ENCODE assay signal across 27 mouse cellular contexts in genomic region chr3:5766256-5766655, GRCm38 (mm10). TPM values are rescaled to one million over a fixed set of nuclear protein-coding genes. Genes with fewer than 3 reads are reported as not detected.
DNase-seq lines count a peak whose midpoint lies in the region; ATAC-seq lines count a peak whose summit lies in the region.
"Had no signal": no experiment of that assay in that cellular context is flagged by ENCODE, and none has a peak within 500 bp of the region (broad histone marks: within the 10 kb centered on the region; RNA-seq: fewer than 3 reads in every experiment).

No protein-coding gene starts in this region.

- H3K27me3 ChIP-seq in forebrain, embryonic 13.5 days = no peaks in the 10 kb centered on the region
- H3K27me3 ChIP-seq in forebrain, embryonic 11.5 days (ENCODE audit: control insufficient read depth, insufficient read depth, low read length) = no peaks in the 10 kb centered on the region
- H3K27me3 ChIP-seq in neural tube, embryonic 14.5 days (ENCODE audit: control insufficient read depth, insufficient read depth, low read length) = no peaks in the 10 kb centered on the region
- no peaks in the 10 kb centered on the region for H3K27me3 ChIP-seq in neural tube, embryonic 15.5 days (replicated peaks)
- H3K27me3 ChIP-seq in midbrain, embryonic 16.5 days (ENCODE audit: control insufficient read depth, insufficient read depth, low read depth, low read length) = no peaks in the 10 kb centered on the region
- H3K27me3 ChIP-seq: heart, embryonic 13.5 days; hindbrain, embryonic 13.5 days; megakaryocyte, embryonic 14.5 days; neural tube, embryonic 12.5 days had no signal

- no peak overlapping the region for H3K4me2 ChIP-seq in forebrain, embryonic 13.5 days
- no peak overlapping the region for H3K4me2 ChIP-seq in forebrain, embryonic 11.5 days (ENCODE audit: low read depth, low read length, severe bottlenecking)
- H3K4me2 ChIP-seq in neural tube, embryonic 14.5 days (ENCODE audit: low read depth, low read length) = no peak overlapping the region
- H3K4me2 ChIP-seq in neural tube, embryonic 15.5 days = no peak overlapping the region
- H3K4me2 ChIP-seq in midbrain, embryonic 16.5 days (ENCODE audit: low read length) = no peak overlapping the region
- H3K4me2 ChIP-seq: heart, embryonic 13.5 days; hindbrain, embryonic 13.5 days; liver, embryonic 11.5 days; neural tube, embryonic 12.5 days had no signal

- H3K9me3 ChIP-seq in forebrain, embryonic 13.5 days (replicated peaks) = no peaks in the 10 kb centered on the region
- H3K9me3 ChIP-seq in forebrain, embryonic 11.5 days (ENCODE audit: control insufficient read depth, low read length) = no peaks in the 10 kb centered on the region
- no peaks in the 10 kb centered on the region for H3K9me3 ChIP-seq in neural tube, embryonic 14.5 days (ENCODE audit: control insufficient read depth, low read length)
- H3K9me3 ChIP-seq in neural tube, embryonic 15.5 days (replicated peaks) = no peaks in the 10 kb centered on the region
- H3K9me3 ChIP-seq in midbrain, embryonic 16.5 days (replicated peaks; ENCODE audit: control insufficient read depth, low read length, poor library complexity, severe bottlenecking) = no peaks in the 10 kb centered on the region
- H3K9me3 ChIP-seq: heart, embryonic 13.5 days; hindbrain, embryonic 13.5 days; megakaryocyte, embryonic 14.5 days; neural tube, embryonic 12.5 days had no signal

- no peak overlapping the region for H3K9ac ChIP-seq in forebrain, embryonic 13.5 days
- H3K9ac ChIP-seq in forebrain, embryonic 11.5 days (ENCODE audit: low read length) = no peak overlapping the region
- H3K9ac ChIP-seq in neural tube, embryonic 14.5 days (replicated peaks; ENCODE audit: low read depth, low read length) = no peak overlapping the region
- H3K9ac ChIP-seq in neural tube, embryonic 15.5 days (replicated peaks) = no peak overlapping the region
- no peak overlapping the region for H3K9ac ChIP-seq in midbrain, embryonic 16.5 days (ENCODE audit: low read depth, low read length)
- H3K9ac ChIP-seq: heart, embryonic 13.5 days; hindbrain, embryonic 13.5 days; liver, postnatal 0 days; neural tube, embryonic 12.5 days had no signal

- no peak overlapping the region for H3K4me3 ChIP-seq in forebrain, embryonic 13.5 days
- no peak overlapping the region for H3K4me3 ChIP-seq in forebrain, embryonic 11.5 days (ENCODE audit: low read depth, low read length)
- no peak overlapping the region for H3K4me3 ChIP-seq in neural tube, embryonic 14.5 days (ENCODE audit: low read depth, low read length)
- H3K4me3 ChIP-seq in neural tube, embryonic 15.5 days (replicated peaks) = no peak overlapping the region
- H3K4me3 ChIP-seq in midbrain, embryonic 16.5 days (ENCODE audit: low read depth, low read length) = no peak overlapping the region
- H3K4me3 ChIP-seq: heart, adult 2 months; heart, embryonic 13.5 days; hindbrain, embryonic 13.5 days; megakaryocyte, embryonic 14.5 days; neural tube, embryonic 12.5 days had no signal

- no peak overlapping the region for H3K27ac ChIP-seq in forebrain, embryonic 13.5 days
- H3K27ac ChIP-seq in forebrain, embryonic 11.5 days (ENCODE audit: low read depth, low read length) = no peak overlapping the region
- no peak overlapping the region for H3K27ac ChIP-seq in neural tube, embryonic 14.5 days (ENCODE audit: low read depth, low read length)
- no peak overlapping the region for H3K27ac ChIP-seq in neural tube, embryonic 15.5 days (replicated peaks)
- no peak overlapping the region for H3K27ac ChIP-seq in midbrain, embryonic 16.5 days (ENCODE audit: low read length)
- H3K27ac ChIP-seq: heart, adult 2 months; heart, embryonic 13.5 days; hindbrain, embryonic 13.5 days; kidney, postnatal 0 days; neural tube, embryonic 12.5 days; stomach, postnatal 0 days had no signal

- peak; percentile 57; the same call in 1 of the 2 replicates for ATAC-seq in forebrain, embryonic 13.5 days
- no peak for ATAC-seq in forebrain, embryonic 11.5 days (replicated peaks; ENCODE audit: low FRiP score)
- ATAC-seq in neural tube, embryonic 14.5 days (ENCODE audit: low read depth) = peak; percentile 46; the same call in 1 of the 2 replicates
- ATAC-seq in neural tube, embryonic 15.5 days (ENCODE audit: low FRiP score) = no peak
- ATAC-seq in midbrain, embryonic 16.5 days = peak; percentile 80
- ATAC-seq: liver, postnatal 0 days had no signal

- no peak for DNase-seq in forebrain, embryonic 11.5 days (ENCODE audit: low spot score)
- no peak for DNase-seq in left cerebral cortex, adult 11 months (ENCODE audit: low spot score)
- DNase-seq in ovary, postnatal 14 days (ENCODE audit: low spot score) = no peak
- DNase-seq: adrenal gland, postnatal 25 days; cerebellum, adult 11 months; cerebellum, adult 9-11 months; gastrocnemius, postnatal 36 days; heart, adult 2 months; heart, postnatal 14 days; kidney, adult 2 months; layer of hippocampus, adult 9-11 months; left cerebral cortex, postnatal 4 days; liver, postnatal 0 days; lung, postnatal 10 days; thymus, adult 2 months; thymus, postnatal 4 days had no signal

- no peaks in the 10 kb centered on the region for H3K4me1 ChIP-seq in forebrain, embryonic 13.5 days
- H3K4me1 ChIP-seq in forebrain, embryonic 11.5 days (replicated peaks; ENCODE audit: control insufficient read depth, insufficient read depth, low read length) = no peaks in the 10 kb centered on the region; the same call in 1 of the 2 replicates
- H3K4me1 ChIP-seq in neural tube, embryonic 14.5 days (ENCODE audit: control insufficient read depth, insufficient read depth, low read length) = no peaks in the 10 kb centered on the region
- H3K4me1 ChIP-seq in neural tube, embryonic 15.5 days = no peaks in the 10 kb centered on the region
- no peaks in the 10 kb centered on the region for H3K4me1 ChIP-seq in midbrain, embryonic 16.5 days (ENCODE audit: control insufficient read depth, insufficient read depth, low read length)
- H3K4me1 ChIP-seq: heart, embryonic 13.5 days; hindbrain, embryonic 13.5 days; megakaryocyte, embryonic 14.5 days; neural tube, embryonic 12.5 days had no signal

- H3K36me3 ChIP-seq in forebrain, embryonic 13.5 days (ENCODE audit: poor library complexity, severe bottlenecking) = no peaks in the 10 kb centered on the region
- H3K36me3 ChIP-seq in forebrain, embryonic 11.5 days (ENCODE audit: control insufficient read depth, insufficient read depth, low read length) = no peaks in the 10 kb centered on the region
- H3K36me3 ChIP-seq in neural tube, embryonic 14.5 days (ENCODE audit: control insufficient read depth, insufficient read depth, low read length) = no peaks in the 10 kb centered on the region
- H3K36me3 ChIP-seq in neural tube, embryonic 15.5 days = no peaks in the 10 kb centered on the region
- H3K36me3 ChIP-seq in midbrain, embryonic 16.5 days (ENCODE audit: control insufficient read depth, insufficient read depth, low read length) = no peaks in the 10 kb centered on the region
- H3K36me3 ChIP-seq: heart, embryonic 13.5 days; hindbrain, embryonic 13.5 days; neural tube, embryonic 12.5 days had no signal

- WGBS in forebrain, embryonic 13.5 days = 36% methylated on average over 3 of the region's 3 CpGs
- WGBS in forebrain, embryonic 11.5 days = 56% methylated on average over 3 of the region's 3 CpGs
- WGBS in neural tube, embryonic 14.5 days = 44% methylated on average over 3 of the region's 3 CpGs
- WGBS in neural tube, embryonic 15.5 days = 37% methylated on average over 3 of the region's 3 CpGs
- WGBS in midbrain, embryonic 16.5 days = 29% methylated on average over 3 of the region's 3 CpGs

RNA-seq across cellular contexts. Expression of gene Gm8797, which starts 15.7 kb away (rescaled TPM):
- 20.7 and 20.8 TPM in 2 replicates for polyA plus RNA-seq in forebrain, embryonic 13.5 days (2015; fragmentation: Nextera tagmentation; extraction: Ambion mirVana)
- polyA plus RNA-seq in forebrain, embryonic 11.5 days (2014; fragmentation: Nextera tagmentation; extraction: Ambion mirVana) = 11.6 and 12.9 TPM in 2 replicates
- 19.4 and 21.9 TPM in 2 replicates for polyA plus RNA-seq in neural tube, embryonic 14.5 days (2014; fragmentation: Nextera tagmentation; extraction: Ambion mirVana)
- polyA plus RNA-seq in neural tube, embryonic 15.5 days (2015; fragmentation: Nextera tagmentation; extraction: Ambion mirVana) = 13.8 and 19.1 TPM in 2 replicates
- polyA plus RNA-seq in midbrain, embryonic 16.5 days (2015; fragmentation: Nextera tagmentation; extraction: Ambion mirVana) = 16.3 and 19.1 TPM in 2 replicates

Comparison
In these comparisons a context has a peak if more than half of its experiments do, and no peak if none do; other contexts are left out.
1. ATAC-seq: peak in forebrain, embryonic 13.5 days (single experiment), neural tube, embryonic 14.5 days (single experiment) and midbrain, embryonic 16.5 days (single experiment); none in forebrain, embryonic 11.5 days (single experiment) and neural tube, embryonic 15.5 days (single experiment).